Mouse (Mus musculus) heart, postnatal 10 days (tissue): ENCODE results near the gene Hsd17b6. TPM values are rescaled to one million over a fixed set of nuclear protein-coding genes. Genes with fewer than 3 reads are reported as not detected.
"Not testable (repeated sequence)": the region's sequence is repeated elsewhere in the genome, so short reads cannot be mapped to it uniquely, and the experiment has no call there.

Experiments used
- DNase-seq, 2 experiments: peaks; one replicate each; pipeline ENCODE4 v3.0.0; 2021
- intact Hi-C: fragments of 180-260 bp; cut with DNase I; formaldehyde crosslinking; loops from one replicate; pipeline ENCODE4 v1.15.1; 2025
- total RNA-seq, 2 experiments: library from RNA; stranded (reverse); gene quantifications; 2 replicates each; pipeline ENCODE4 v1.2.3; 2021

Hsd17b6 gene
- total RNA-seq: not detected

DNA sequence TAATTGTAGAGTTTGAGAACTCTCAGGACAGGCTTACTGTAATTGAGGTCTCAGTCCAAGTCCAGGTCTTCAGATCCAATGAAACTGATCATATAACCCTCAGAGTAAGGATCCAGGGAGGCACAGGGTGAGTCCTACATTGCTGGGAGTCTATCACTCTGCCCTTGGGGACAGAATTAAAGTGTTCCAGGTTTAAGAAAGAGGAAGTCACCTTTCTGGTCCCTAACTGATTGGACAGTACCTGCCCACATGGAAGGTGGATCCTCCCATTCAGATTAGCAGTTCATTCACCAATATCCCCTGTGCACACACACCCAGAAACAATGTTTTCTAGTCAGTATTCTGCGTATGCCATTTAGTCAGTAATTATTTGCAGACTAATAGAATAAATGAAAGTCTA, at the start of gene Hsd17b6:
Hsd17b6 (minus strand) TSS at position 166 of the 400 bp plus-strand sequence.
- DNase-seq: no peak
- intact Hi-C loops: loop anchor here (5.0 kb wide), 2 partner anchors 315 to 330 kb away; no protein-coding TSS in a partner anchor

- intact Hi-C loops: no loop called here
- no peak for DNase-seq
These were observed 45.6 kb upstream of the Hsd17b6 start for GRCm38 (mm10) chr10:128053001-128053400.

DNA sequence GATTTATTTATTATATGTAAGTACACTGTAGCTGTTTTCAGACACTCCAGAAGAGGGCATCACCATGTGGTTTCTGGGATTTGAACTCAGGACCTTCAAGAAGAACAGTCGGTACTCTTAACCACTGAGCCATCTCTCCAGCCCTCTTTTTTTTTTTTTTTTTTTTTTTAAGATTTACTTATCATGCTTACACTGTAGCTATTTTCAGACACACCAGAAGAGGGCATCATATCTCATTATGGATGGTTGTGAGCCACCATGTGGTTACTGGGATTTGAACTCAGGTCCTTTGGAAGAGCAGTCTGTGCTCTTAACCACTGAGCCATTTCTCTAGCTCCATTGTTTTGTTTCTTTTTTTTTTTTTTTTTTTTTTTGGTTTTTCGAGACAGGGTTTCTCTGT, 44.7 kb upstream of the Hsd17b6 start:
- intact Hi-C loops, DNase-seq: not testable (repeated sequence)

- intact Hi-C loops: no loop called here
- no peak for DNase-seq
These were observed 44.2 kb upstream of the Hsd17b6 start for GRCm38 (mm10) chr10:128051589-128051988.

- no peak for DNase-seq
These were observed 42.9 kb upstream of the Hsd17b6 start for GRCm38 (mm10) chr10:128050355-128050754.

GRCm38 (mm10) chr10:128049741-128050140, 42.3 kb upstream of the Hsd17b6 start:
- DNase-seq: no peak
- intact Hi-C loops: no loop called here

More at GRCm38 (mm10) chr10:128050355-128050754, 42.9 kb upstream of the Hsd17b6 start:
- intact Hi-C loops: no loop called here

GRCm38 (mm10) chr10:128048157-128048556, 40.7 kb upstream of the Hsd17b6 start:
- intact Hi-C loops: no loop called here

GRCm38 (mm10) chr10:128043041-128043835, 35.8 kb upstream of the Hsd17b6 start:
- DNase-seq: no peak
- intact Hi-C loops: no loop called here

More at GRCm38 (mm10) chr10:128048157-128048556, 40.7 kb upstream of the Hsd17b6 start:
- DNase-seq: no peak

GRCm38 (mm10) chr10:128042466-128042865, 35.1 kb upstream of the Hsd17b6 start:
- intact Hi-C loops: no loop called here
- DNase-seq: no peak

DNA sequence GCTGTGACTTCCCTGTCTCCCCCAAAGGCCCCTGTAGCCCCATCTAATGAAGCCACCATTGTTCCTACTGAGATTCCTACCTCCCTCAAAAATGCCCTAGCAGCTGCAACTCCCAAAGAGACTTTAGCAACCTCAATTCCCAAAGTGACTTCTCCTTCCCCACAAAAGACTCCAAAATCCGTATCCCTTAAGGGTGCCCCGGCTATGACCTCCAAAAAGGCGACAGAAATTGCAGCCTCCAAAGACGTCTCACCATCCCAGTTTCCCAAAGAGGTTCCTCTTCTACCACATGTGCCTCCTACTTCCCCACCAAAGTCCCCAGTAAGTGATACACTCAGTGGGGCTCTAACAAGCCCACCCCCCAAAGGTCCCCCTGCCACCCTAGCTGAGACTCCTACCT, 34.2 kb upstream of the Hsd17b6 start:
- intact Hi-C loops: loop anchor here (2.0 kb wide), 1 partner anchor 13 kb away; no protein-coding TSS in a partner anchor
- DNase-seq: no peak

DNA sequence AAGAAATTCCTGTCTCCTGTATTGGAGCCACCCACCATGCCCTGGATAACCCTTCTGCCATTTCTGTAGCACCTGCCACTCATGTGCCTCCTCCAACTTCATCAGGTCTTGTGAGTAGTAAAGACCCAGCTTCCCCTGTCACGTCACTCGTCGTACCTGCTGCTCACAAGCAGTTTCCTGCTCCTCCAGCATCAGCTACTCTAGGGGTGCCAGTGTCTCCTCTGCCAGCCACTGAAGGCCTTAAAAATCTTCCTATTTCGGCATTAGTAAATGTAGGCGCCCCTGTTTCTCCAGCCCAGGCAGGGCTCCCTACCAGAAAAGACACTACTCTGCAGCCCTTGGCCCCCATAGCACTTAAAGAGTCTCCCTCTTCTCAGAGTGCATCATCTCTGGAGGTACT, 32.9 kb upstream of the Hsd17b6 start:
- no peak for DNase-seq
- intact Hi-C loops: loop anchor here (2.0 kb wide), 1 partner anchor 15 kb away; no protein-coding TSS in a partner anchor

DNA sequence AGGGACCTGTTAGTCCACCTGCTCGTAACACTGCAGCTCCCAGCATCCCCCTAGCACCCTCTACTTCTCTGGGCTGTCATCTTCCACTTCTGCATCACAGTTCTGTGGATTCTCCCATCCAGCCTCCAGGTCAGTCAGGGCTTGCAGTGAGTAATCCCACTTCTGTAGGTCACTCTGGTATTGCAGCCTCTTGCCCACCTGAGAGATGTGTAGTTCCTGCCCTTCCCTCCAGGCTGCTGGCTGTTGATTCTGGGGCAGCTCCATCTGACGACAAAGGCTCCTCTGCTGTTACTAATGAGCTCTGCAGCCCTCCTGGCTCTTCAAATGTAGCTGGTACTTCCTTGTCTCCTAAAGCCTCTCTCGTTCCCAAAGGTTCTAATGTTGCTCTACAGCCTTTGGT, 32.4 kb upstream of the Hsd17b6 start:
- DNase-seq: no peak
- intact Hi-C loops: loop anchor here (2.0 kb wide), 2 partner anchors 15 to 45 kb away; no protein-coding TSS in a partner anchor

DNA sequence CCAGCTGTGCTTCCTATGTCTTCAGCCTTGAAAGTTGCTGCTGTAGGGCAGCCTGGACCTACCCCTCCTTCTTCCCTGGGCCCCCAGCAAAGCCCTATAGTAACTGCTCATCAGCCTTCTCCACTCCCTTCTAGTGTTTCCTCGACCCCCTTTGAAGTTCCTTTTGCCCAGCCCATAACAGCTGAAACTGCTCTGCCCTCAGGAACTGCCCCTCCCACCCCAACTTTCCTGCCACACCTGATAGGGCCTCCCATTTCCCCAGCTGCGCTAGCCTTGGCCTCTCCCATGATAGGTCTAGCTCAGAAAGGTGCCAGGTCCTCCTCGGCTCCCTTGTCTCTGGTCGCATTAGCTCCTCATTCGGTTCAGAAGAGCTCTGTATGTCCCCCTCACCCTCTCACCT, 31.8 kb upstream of the Hsd17b6 start:
- intact Hi-C loops: loop anchor here (2.0 kb wide), 1 partner anchor 46 kb away; no protein-coding TSS in a partner anchor
- DNase-seq: no peak

- DNase-seq: no peak
- intact Hi-C loops: loop anchor here (2.0 kb wide), 1 partner anchor 47 kb away; no protein-coding TSS in a partner anchor
These were observed 30.5 kb upstream of the Hsd17b6 start for GRCm38 (mm10) chr10:128037921-128038320.

- DNase-seq: peak; percentile 85 to 89
- intact Hi-C loops: no loop called here
These were observed 29.5 kb upstream of the Hsd17b6 start for GRCm38 (mm10) chr10:128036746-128037425.

DNA sequence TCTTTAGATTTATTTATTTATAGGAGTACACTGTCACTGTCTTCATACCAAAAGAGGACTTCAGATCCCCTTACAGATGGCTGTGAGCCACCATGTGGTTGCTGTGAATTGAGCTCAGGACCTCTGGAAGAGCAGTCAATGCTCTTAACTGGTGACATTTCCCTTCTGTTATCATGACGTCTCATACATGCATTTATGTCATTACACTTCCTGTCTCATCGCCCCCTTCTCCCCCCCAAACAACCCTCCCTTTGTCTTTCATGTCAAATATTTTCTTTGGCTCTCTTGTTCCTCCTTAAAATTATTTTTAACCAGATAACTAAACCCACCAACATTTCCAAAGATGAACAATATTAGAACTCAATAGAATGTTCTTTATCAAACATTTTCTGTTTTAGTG, 23.4 kb upstream of the Hsd17b6 start:
- DNase-seq: no peak
- intact Hi-C loops: no loop called here

DNA sequence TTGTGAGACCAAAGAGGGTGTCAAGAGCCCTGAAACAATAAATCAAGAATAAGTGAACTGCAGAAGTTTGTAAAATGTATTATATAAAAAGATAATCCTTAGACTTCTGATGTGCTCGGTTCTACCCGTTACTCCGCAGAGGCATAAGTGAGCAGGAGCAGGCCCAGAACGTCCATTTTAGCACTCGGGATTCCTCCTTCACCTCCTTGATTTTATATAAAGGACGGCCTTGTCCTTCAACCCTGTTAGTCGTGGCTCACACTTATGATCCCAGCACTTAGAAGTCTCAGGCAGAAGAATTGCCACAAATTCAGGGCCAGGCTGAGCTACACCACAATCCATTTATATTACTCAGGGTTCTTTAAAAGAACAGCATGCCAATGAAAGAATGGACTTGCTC, 22.5 kb upstream of the Hsd17b6 start:
- intact Hi-C loops: no loop called here
- no peak for DNase-seq

- intact Hi-C loops: no loop called here
These were observed 16.1 kb upstream of the Hsd17b6 start for GRCm38 (mm10) chr10:128023496-128023895.

DNA sequence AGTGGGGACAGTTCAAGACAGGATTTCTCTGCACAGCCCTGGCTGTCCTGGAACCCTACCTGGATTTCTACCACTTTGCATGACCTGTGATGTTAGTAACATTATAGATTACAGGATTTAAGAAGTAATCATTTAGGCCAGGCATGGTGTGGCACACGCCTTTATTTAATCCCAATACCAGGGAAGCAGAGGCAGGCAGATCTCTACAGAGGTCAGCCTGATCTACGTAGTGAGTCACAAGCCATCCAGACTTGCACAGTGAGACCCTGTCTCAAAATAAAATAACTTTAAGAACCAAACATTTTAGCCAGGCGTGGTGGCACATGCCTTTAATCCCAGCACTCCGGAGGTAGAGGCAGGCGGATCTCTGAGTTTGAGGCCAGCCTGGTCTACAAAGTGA, 14.8 kb upstream of the Hsd17b6 start:
- intact Hi-C loops: no loop called here
- DNase-seq: no peak

More at GRCm38 (mm10) chr10:128023496-128023895, 16.1 kb upstream of the Hsd17b6 start:
- DNase-seq: no peak

DNA sequence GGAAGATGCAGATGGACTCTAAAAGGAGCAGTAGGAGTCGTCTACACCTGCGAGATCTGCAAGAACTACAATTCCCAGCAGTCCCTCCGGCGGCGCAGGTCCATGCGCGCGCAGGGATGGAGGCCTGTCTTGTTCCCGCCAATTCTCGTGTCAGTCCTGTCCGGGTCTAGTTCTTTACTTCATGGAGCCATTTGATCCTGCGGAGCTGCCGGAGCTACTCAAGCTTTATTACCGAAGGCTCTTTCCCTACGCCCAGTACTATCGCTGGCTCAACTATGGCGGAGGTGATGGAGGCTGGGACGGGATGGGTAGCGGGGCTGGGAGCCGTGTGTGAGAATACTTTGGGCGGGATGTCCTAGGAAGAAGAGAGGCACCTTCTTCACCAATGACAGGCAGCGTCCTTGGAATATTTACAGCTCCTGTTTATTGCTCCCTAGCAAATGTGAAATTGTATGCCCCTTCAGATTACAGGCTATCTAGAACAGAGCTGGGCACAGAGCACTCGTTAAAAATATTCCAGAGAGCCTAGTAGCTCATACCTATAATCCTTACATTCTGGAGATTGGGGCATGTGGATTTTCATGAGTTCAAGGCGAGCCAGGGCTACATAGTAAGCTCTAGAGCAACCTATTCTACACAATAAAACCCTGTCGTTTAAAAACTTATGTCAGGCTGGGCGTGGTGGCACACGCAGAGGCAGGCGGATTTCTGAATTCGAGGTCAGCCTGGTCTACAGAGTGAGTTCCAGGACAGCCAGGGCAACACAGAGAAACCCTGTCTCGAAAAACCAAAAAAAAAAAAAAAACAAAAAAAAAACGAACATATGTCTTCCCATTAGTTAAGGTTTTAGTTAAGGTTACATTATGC, 7.9 kb upstream of the Hsd17b6 start, which contains the start of gene Prim1:
Prim1 (plus strand) TSS at position 101 of the 867 bp plus-strand sequence.
- intact Hi-C loops: no loop called here
- peak; percentile 78 to 82 for DNase-seq
